Mouse (Mus musculus) splenic B cell, adult 2 months (primary cell): ENCODE data around the gene Raet1e.
"Not testable (repeated sequence)": the region's sequence is repeated elsewhere in the genome, so short reads cannot be mapped to it uniquely, and the experiment has no call there.

Experiments
- DNase-seq: peaks from one replicate; pipeline ENCODE4 v3.0.0-alpha.2; 2011; ENCODE audit warnings: low read depth, low spot score
- H3K27me3 ChIP-seq: 2 replicates; pipeline ENCODE4 v1.6.1; 2012; ENCODE audit warnings: mild to moderate bottlenecking, low read length, moderate library complexity, mixed read lengths; ENCODE audit not compliant: control insufficient read depth, poor library complexity, insufficient read depth, severe bottlenecking
- H3K36me3 ChIP-seq: 2 replicates; pipeline ENCODE4 v1.6.1; 2012; ENCODE audit warnings: mild to moderate bottlenecking, low read length, moderate library complexity, mixed read lengths; ENCODE audit not compliant: control insufficient read depth, poor library complexity, insufficient read depth, severe bottlenecking

Gene Raet1e

DNA sequence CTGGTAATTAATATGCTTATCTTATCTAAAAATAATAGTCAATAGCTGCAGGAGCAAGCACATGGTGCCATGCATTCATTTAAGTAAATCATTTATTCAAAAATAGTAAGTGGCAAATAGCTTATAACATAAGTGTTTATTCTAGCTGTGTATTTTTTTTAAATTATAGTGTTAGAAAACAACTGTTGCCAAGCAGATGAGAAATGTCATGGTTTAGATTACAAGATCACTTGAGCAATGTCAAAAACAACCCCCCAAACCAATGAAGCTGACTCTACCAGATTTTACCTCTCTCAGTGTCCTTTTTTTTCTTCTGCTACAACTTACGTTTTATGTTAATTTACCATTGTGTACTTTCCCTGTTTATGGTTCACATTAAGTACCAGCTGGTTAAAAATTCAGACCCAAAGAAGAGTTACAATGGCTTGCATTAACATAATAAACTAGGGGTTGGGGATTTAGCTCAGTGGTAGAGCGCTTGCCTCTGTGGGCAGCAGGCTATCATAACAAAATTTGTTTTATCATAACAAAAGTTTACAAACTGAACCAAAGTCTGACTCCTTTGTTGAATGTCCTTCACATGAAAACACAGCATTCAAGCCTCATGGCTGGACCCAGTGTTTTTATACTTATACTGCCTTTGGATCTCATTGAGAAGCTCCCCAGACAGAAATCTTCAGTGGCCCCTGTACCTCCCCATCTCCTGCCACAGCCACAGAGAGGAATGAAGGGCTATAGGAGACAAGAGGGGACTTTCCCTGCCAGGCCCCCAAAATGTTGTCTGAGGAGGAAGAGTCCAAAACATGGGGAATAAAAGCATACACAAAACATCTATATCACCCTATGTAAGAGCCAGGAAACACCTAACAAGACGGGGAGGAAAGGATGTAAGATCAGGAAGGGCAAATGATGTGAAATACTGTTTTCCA is 3.2 kb upstream of the Raet1e start:
- peaks cover 4% of the 10 kb centered on the region; the same call in 1 of the 2 replicates for H3K27me3 ChIP-seq
- DNase-seq = no peak
- no peaks in the 10 kb centered on the region for H3K36me3 ChIP-seq

DNA sequence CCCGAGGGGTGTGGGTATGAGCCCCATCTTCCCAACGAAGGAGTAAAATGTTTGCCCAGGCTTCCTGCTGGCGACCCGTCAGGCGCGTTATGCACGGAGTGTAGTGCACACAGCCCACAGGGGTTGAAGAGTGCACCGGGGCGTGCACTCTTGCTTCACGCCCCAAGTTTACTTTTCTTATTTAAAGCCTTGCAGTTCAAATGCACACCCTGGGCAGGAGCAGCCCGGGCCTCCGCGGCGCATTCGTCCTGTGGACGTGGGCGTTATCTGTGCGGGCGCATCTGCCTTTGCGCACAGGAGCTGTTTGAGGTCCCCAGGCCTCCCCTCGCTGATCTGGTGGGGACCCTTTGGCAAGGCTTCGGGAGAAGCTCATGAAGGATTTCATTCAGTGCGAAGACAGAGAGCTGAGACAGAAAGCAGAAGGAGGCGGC is 777 bp downstream of the Raet1e start:
- H3K27me3 ChIP-seq = peaks cover 4% of the 10 kb centered on the region; the same call in 1 of the 2 replicates
- DNase-seq = no peak
- no peaks in the 10 kb centered on the region for H3K36me3 ChIP-seq

GRCm38 (mm10) chr10:22159581-22160140 is 1.3 kb downstream of the Raet1e start:
- DNase-seq = no peak
- H3K27me3 ChIP-seq = peaks cover 4% of the 10 kb centered on the region; the same call in 1 of the 2 replicates

DNA sequence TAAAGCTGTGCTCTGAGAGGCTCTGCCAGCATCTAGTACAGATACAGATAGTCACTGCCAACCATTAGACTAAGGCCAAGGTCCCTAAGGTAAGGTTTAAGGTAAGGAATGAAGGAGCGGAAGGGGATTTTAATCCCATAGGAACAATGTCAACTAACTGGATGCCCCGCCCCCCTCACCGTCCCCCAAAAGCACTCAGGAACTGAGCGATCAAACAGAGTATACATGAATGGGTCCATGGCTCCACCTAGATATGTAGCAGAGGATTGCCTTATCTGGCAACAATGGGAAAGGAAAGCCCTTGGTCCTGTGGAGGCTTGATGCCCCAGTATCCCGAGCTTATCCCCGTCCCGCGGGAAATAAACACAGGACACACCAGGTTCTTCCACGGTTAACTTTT is 4.9 kb downstream of the Raet1e start:
- not testable (repeated sequence) for DNase-seq, H3K27me3 ChIP-seq, H3K36me3 ChIP-seq

More at GRCm38 (mm10) chr10:22159581-22160140, 1.3 kb downstream of the Raet1e start:
- no peaks in the 10 kb centered on the region for H3K36me3 ChIP-seq

- H3K27me3 ChIP-seq, DNase-seq: not testable (repeated sequence)
These were observed 5.6 kb downstream of the Raet1e start for GRCm38 (mm10) chr10:22163705-22164583.

DNA sequence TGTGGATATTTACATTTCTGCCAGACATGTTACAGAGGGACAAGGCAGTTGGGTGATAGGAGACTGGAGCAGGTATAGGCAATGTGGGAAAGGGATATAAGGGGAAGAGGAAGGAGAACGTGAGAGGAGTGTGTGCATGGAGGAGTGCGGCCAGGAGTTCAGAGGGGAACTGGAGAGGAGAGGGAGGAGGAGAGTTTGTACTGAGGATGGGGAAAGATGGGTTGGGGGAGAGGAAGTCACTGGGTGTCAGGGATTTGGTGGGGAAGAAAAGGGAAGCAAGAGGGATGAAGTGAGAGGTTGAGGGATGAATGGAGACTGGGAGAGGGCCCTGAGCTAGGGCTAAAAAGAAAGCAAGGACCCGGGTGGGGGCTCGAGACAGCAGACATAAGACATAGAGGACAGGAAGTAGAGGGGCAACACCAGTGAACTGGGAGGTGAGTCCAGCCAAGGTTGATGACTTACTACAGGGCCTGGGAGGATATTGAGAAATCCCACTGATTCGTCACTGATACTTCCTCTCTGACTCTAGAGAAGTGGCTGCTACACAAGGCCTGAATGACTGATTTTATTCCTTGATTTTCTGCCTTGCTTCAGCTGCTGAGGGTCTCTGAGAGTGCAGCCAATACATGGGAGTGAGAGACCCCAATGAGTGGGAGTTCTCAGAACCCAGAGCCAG is 7.1 kb downstream of the Raet1e start:
- H3K36me3 ChIP-seq, DNase-seq, H3K27me3 ChIP-seq: not testable (repeated sequence)

More at GRCm38 (mm10) chr10:22163705-22164583, 5.6 kb downstream of the Raet1e start:
- not testable (repeated sequence) for H3K36me3 ChIP-seq

GRCm38 (mm10) chr10:22166025-22166424 is 7.7 kb downstream of the Raet1e start:
- not testable (repeated sequence) for H3K27me3 ChIP-seq, DNase-seq, H3K36me3 ChIP-seq

- H3K36me3 ChIP-seq, H3K27me3 ChIP-seq, DNase-seq: not testable (repeated sequence)
These were observed 8.7 kb downstream of the Raet1e start for GRCm38 (mm10) chr10:22167061-22167460.

DNA sequence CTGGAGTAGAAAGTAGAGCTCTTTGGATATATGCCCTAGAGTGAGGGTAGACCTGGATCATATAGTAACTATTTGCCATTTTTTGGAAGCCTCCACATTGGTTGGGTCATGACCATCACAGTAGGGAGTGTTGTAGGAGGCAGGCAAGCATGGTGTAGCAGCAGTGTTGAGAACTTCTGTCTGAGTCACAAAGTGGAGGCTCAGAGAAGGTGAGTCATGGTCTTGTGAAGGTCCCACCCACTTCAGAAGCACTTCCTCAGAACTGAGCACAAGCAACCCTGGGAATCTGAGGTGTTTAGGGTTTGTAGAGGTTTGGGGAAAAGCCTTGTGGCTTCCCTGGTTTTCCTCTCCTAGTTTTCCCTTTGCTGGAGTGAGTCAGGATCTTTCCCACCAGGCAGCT is 10.7 kb downstream of the Raet1e start:
- not testable (repeated sequence) for H3K36me3 ChIP-seq, H3K27me3 ChIP-seq, DNase-seq

- H3K36me3 ChIP-seq, DNase-seq, H3K27me3 ChIP-seq: not testable (repeated sequence)
These were observed 14.3 kb downstream of the Raet1e start for GRCm38 (mm10) chr10:22172431-22173334.

GRCm38 (mm10) chr10:22173335-22174189 is 15.2 kb downstream of the Raet1e start:
- not testable (repeated sequence) for H3K27me3 ChIP-seq, H3K36me3 ChIP-seq, DNase-seq

- H3K36me3 ChIP-seq, H3K27me3 ChIP-seq, DNase-seq: not testable (repeated sequence)
These were observed 15.8 kb downstream of the Raet1e start for GRCm38 (mm10) chr10:22174190-22174487.

DNA sequence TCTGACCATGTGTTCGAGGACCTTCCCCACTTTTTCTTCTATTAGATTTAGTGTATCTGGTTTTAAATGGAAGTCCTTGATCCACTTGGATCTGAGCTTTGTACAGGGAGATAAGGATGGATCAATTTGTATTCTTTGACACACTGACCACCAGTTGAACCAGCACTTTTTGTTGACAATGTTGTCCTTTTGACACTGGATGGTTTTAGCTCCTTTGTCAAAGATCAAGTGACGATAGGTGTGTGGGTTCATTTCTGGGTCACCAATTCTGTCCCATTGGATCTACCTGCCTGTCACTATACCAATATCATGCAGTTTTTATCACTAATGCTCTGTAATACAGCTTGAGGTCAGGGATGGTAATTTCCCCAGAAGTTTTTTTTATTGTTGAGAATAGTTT is 18.1 kb downstream of the Raet1e start:
- not testable (repeated sequence) for H3K27me3 ChIP-seq, DNase-seq, H3K36me3 ChIP-seq
